Mouse (Mus musculus): Measurements from ENCODE around the gene Col28a1.

DNA sequence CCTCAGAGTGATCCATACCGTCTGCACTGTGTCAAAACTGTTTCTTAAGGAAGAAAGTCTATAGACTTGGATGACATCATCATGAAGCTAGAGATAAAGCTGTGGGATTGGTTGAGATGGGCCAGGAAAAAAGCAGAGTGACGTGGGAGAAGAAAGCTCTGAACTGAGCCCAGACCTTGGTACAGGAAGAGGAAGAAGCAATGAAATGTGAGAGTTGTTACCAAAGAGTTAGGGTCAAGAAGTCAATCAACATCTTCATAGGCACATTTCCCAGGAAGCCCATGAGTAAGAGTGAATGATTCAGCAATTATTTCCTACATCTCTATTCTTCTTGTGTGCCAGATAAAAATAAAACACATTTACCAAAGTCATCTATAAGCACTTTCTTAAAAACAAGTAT is 117.5 kb downstream of the Col28a1 start:
- TF ChIP-seq CTCF (IDR thresholded peaks at IDR 0.05; ENCODE audit: low read depth, low read length) = no peak
- TF ChIP-seq POLR2A (IDR thresholded peaks at IDR 0.05; ENCODE audit: borderline replicate concordance, low read depth, low read length) = no peak

All from bone marrow macrophage, adult 2 months (primary cell).